Mouse (Mus musculus): Measurements from ENCODE around the gene Satb2. TPM values are rescaled to one million over a fixed set of nuclear protein-coding genes. Genes with fewer than 3 reads are reported as not detected.

The Satb2 gene
- polyA plus RNA-seq (2015; fragmentation: Illumina TruSeq; extraction: RNeasy Lipid Tissue Mini Kit (QIAGEN cat#74804); ENCODE audit: insufficient read depth, low replicate concordance): 0.29 TPM

DNA sequence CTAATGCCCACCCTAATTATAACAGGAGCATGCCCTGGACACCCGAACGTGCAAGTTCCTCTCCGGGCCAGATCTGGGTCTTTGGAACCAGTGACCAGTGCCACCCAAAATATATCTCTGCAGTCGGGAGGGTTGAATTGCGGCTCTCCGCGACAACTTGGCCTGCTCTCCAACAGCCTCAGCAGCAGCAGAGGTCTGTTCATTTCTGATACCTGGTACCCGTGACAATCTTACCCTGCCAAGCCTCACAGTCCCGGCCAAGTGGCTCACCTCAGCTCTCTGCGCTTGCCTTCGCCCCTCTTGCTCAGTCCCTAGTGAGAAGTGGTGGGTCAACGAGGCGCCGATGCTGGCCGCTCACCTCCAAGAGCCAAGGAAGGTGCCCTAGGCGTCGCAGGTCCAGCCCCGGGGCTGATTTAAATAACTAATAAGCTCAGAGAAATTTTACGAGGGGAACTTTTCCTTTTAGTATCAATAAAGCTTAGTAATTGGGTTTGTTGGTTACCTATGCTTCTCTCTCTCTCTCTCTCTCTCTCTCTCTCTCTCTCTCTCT is at the start of gene Satb2:
Gene Satb2 (minus strand): TSS at position 500 of the 550 bp plus-strand sequence.

Measured in spleen, adult 10 weeks (tissue).